Mouse (Mus musculus) C2C12 (cell line): ENCODE measurements around the gene Psmc3.

Source experiments
- CTCF ChIP-seq: IDR thresholded peaks from one replicate; pipeline ENCODE4 v1.5.1; 2011; ENCODE audit not compliant: control insufficient read depth, insufficient read depth, insufficient read length
- FOSL1 ChIP-seq: IDR thresholded peaks from one replicate; pipeline ENCODE4 v1.8.0; 2011; ENCODE audit warnings: mild to moderate bottlenecking, low read length; ENCODE audit not compliant: poor library complexity, insufficient read depth, severe bottlenecking
- MYOD1 ChIP-seq: IDR thresholded peaks from one replicate; pipeline ENCODE4 v1.6.1; 2011; ENCODE audit warnings: low read depth; ENCODE audit not compliant: control insufficient read depth, insufficient read length
- MYOG ChIP-seq: IDR thresholded peaks from one replicate; pipeline ENCODE4 v1.6.1; 2011; ENCODE audit not compliant: control insufficient read depth, insufficient read length; ENCODE audit errors: extremely low read depth
- USF1 ChIP-seq: IDR thresholded peaks from one replicate; pipeline ENCODE4 v1.6.1; 2011; ENCODE audit warnings: low read depth, mild to moderate bottlenecking, control low read depth, moderate library complexity

DNA sequence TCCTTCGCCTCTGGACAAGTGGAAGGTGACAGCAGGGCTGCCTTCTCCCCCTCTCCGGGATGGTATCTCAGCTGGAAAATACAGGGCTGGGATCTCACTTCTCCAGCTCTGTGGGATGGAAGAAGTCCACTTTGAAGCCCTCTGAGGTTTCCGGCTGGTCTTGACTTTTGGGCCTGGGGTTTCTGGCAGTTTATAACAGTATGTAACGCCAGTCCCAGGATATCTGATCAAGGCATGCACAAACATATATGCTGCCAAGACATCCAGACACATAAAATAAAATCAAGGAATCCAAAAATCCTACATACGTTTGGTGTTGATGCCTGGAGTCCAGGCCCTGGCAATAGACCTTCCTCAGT is 25.2 kb downstream of the Psmc3 start:
- TF ChIP-seq CTCF (no peak), MYOD1 (no peak), USF1 (no peak), MYOG (no peak), FOSL1 (no peak)
